Comparison of ENCODE assay signal across 13 mouse cellular contexts in genomic region chr9:107259571-107259970, GRCm38 (mm10). TPM values are rescaled to one million over a fixed set of nuclear protein-coding genes. Genes with fewer than 3 reads are reported as not detected.
DNase-seq lines count a peak whose midpoint lies in the region; ATAC-seq lines count a peak whose summit lies in the region.
"Had no signal": no experiment of that assay in that cellular context is flagged by ENCODE, and none has a peak within 500 bp of the region (broad histone marks: within the 10 kb centered on the region; RNA-seq: fewer than 3 reads in every experiment).

No protein-coding gene starts in this region.

- no peak overlapping the region for H3K4me2 ChIP-seq in lung, embryonic 16.5 days (ENCODE audit: low read depth, low read length)
- H3K4me2 ChIP-seq: limb, embryonic 12.5 days; stomach, embryonic 15.5 days had no signal

- no peaks in the 10 kb centered on the region for H3K27me3 ChIP-seq in lung, embryonic 16.5 days (ENCODE audit: control insufficient read depth, insufficient read depth, low read depth, low read length)
- H3K27me3 ChIP-seq: limb, embryonic 12.5 days; stomach, embryonic 15.5 days had no signal

- WGBS in lung, embryonic 16.5 days: 35% methylated on average over 6 of the region's 6 CpGs

- no peaks in the 10 kb centered on the region for H3K4me1 ChIP-seq in lung, embryonic 16.5 days (replicated peaks; ENCODE audit: control insufficient read depth, insufficient read depth, low read length)
- H3K4me1 ChIP-seq: stomach, embryonic 15.5 days had no signal

- H3K27ac ChIP-seq in lung, embryonic 16.5 days (ENCODE audit: low read length): no peak overlapping the region
- H3K27ac ChIP-seq: limb, embryonic 12.5 days; stomach, embryonic 15.5 days had no signal

- H3K36me3 ChIP-seq in lung, embryonic 16.5 days (ENCODE audit: control insufficient read depth, insufficient read depth, low read length): no peaks in the 10 kb centered on the region
- H3K36me3 ChIP-seq: limb, embryonic 12.5 days; stomach, embryonic 15.5 days had no signal

- H3K4me3 ChIP-seq in lung, embryonic 16.5 days (ENCODE audit: low read length): no peak overlapping the region
- H3K4me3 ChIP-seq: limb, embryonic 12.5 days; stomach, embryonic 15.5 days had no signal

- no peak overlapping the region for H3K9ac ChIP-seq in lung, embryonic 16.5 days (ENCODE audit: low read length)
- H3K9ac ChIP-seq: limb, embryonic 12.5 days; stomach, embryonic 15.5 days had no signal

- no peaks in the 10 kb centered on the region for H3K9me3 ChIP-seq in lung, embryonic 16.5 days (ENCODE audit: control insufficient read depth, low read length)
- H3K9me3 ChIP-seq: limb, embryonic 12.5 days; stomach, embryonic 15.5 days had no signal

- DNase-seq in cerebellum, adult 9-11 months: peak; percentile 45
- DNase-seq in cerebellum, adult 8-10 months: no peak
- DNase-seq in lung, adult 18-20 months: no peak
- peak; percentile 87 for DNase-seq in layer of hippocampus, adult 9-11 months
- peak; percentile 81 to 90 for DNase-seq in right cerebral cortex, postnatal 36 days (ENCODE audit: low spot score in 2 of 2)
- DNase-seq in yolk sac, embryonic 10.5 days (ENCODE audit: low spot score): no peak
- DNase-seq in spleen, adult 18-20 months: no peak
- DNase-seq: adrenal gland, postnatal 25 days; gastrocnemius, postnatal 10 days; kidney, adult 11 months had no signal

- ATAC-seq in lung, embryonic 16.5 days (ENCODE audit: low read depth): peak; percentile 76

RNA-seq across cellular contexts. Expression of gene Dock3, which starts 27.9 kb away (rescaled TPM):
- 0.19 and 0.23 TPM in 2 replicates for polyA plus RNA-seq in lung, embryonic 16.5 days (2015; fragmentation: Nextera tagmentation; extraction: Ambion mirVana)

RNA-seq across cellular contexts. Expression of gene Mapkapk3, which starts 30.1 kb away (rescaled TPM):
- 17.8 and 20.6 TPM in 2 replicates for polyA plus RNA-seq in lung, embryonic 16.5 days (2015; fragmentation: Nextera tagmentation; extraction: Ambion mirVana)

RNA-seq across cellular contexts. Expression of gene Cish, which starts 36.3 kb away (rescaled TPM):
- polyA plus RNA-seq in lung, embryonic 16.5 days (2015; fragmentation: Nextera tagmentation; extraction: Ambion mirVana): 19.3 and 20.5 TPM in 2 replicates

Comparison
In these comparisons a context has a peak if more than half of its experiments do, and no peak if none do; other contexts are left out.
1. DNase-seq: peak in cerebellum, adult 9-11 months (single experiment), layer of hippocampus, adult 9-11 months (single experiment) and right cerebral cortex, postnatal 36 days (2 of 2); none in cerebellum, adult 8-10 months (single experiment), lung, adult 18-20 months (0 of 2), yolk sac, embryonic 10.5 days (single experiment) and spleen, adult 18-20 months (0 of 2).